Mouse (Mus musculus) lung, embryonic 14.5 days (tissue): ENCODE measurements around the gene Smurf2. TPM values are rescaled to one million over a fixed set of nuclear protein-coding genes. Genes with fewer than 3 reads are reported as not detected.

Source experiments
- ATAC-seq: fragments of 200-750 bp; cut with Nextera tagmentation; 2 replicates; pipeline ENCODE4 v1.8.0; 2017; ENCODE audit warnings: mild to moderate bottlenecking, moderate TSS enrichment, moderate library complexity; ENCODE audit not compliant: insufficient read depth
- DNase-seq: peaks from one replicate; pipeline ENCODE4 v3.0.0-alpha.2; 2015
- H3K27ac ChIP-seq: fragments of 300-500 bp; sonication (generic); 2 replicates; pipeline ENCODE4 v1.5.1; 2014; ENCODE audit warnings: low read depth, mild to moderate bottlenecking, moderate library complexity
- H3K27me3 ChIP-seq: fragments of 300-500 bp; sonication (generic); 2 replicates; pipeline ENCODE4 v1.6.1; 2014; ENCODE audit warnings: low read length, control low read depth; ENCODE audit not compliant: insufficient read depth
- H3K36me3 ChIP-seq: fragments of 300-500 bp; sonication (generic); 2 replicates; pipeline ENCODE4 v1.6.1; 2014; ENCODE audit warnings: control low read depth; ENCODE audit not compliant: insufficient read depth
- H3K4me1 ChIP-seq: fragments of 300-500 bp; sonication (generic); 2 replicates; pipeline ENCODE4 v1.6.1; 2014; ENCODE audit warnings: antibody characterized with exemption, control low read depth; ENCODE audit not compliant: insufficient read depth
- H3K4me2 ChIP-seq: fragments of 300-500 bp; sonication (generic); 2 replicates; pipeline ENCODE4 v1.6.1; 2014; ENCODE audit warnings: mild to moderate bottlenecking
- H3K4me3 ChIP-seq: fragments of 300-500 bp; sonication (generic); 2 replicates; pipeline ENCODE4 v1.5.1; 2014; ENCODE audit warnings: low read depth, low read length
- H3K9ac ChIP-seq: fragments of 300-500 bp; sonication (generic); 2 replicates; pipeline ENCODE4 v1.6.1; 2014
- H3K9me3 ChIP-seq: fragments of 300-500 bp; sonication (generic); 2 replicates; pipeline ENCODE4 v1.6.1; 2016; ENCODE audit warnings: low read depth, low read length, control low read depth
- CTCF ChIP-seq: IDR thresholded peaks from 2 replicates; pipeline ENCODE4 v1.5.1; 2016; ENCODE audit warnings: antibody characterized with exemption, low read depth
- WGBS: fragments of 180-500 bp; shearing (Covaris S2); extraction: QIAGEN DNeasy Blood & Tissue Kit; methylation state at CpG from one replicate; pipeline ENCODE4 v1.1.7; 2014; 5-methylcytosine and 5-hydroxymethylcytosine counted together
- polyA plus RNA-seq: library from polyadenylated mRNA; unstranded; fragments of >200 nt; fragmentation: Nextera tagmentation; extraction: Ambion mirVana; gene quantifications from 2 replicates; pipeline ENCODE4 v1.2.1, GENCODE M21; 2014

Gene Smurf2
- polyA plus RNA-seq, 1 experiment from 2014 or later = 21.5 TPM

- Histone ChIP-seq H3K4me2 (no peak overlapping the region), H3K9me3 (no peaks in the 10 kb centered on the region), H3K36me3 (peaks cover 69% of the 10 kb centered on the region), H3K4me3 (no peak overlapping the region), H3K27ac (no peak overlapping the region), H3K27me3 (no peaks in the 10 kb centered on the region), H3K4me1 (0 out of 2 replicates have a peak, but pooled peaks cover 2% of the 10 kb centered on the region), H3K9ac (no peak overlapping the region)
- ATAC-seq (no peak), DNase-seq (no peak)
- peak; percentile 25; the same call in 1 of the 2 replicates for TF ChIP-seq CTCF
- WGBS = 71% methylated on average over 4 of the region's 4 CpGs
These were observed 126.7 kb downstream of the Smurf2 start for GRCm38 (mm10) chr11:106793846-106794245.

GRCm38 (mm10) chr11:106789649-106790048 is 130.9 kb downstream of the Smurf2 start:
- H3K4me2 ChIP-seq = peak overlapping the region; percentile 82
- peak overlapping the region; percentile 100 for H3K27ac ChIP-seq
- peaks cover 61% of the 10 kb centered on the region for H3K36me3 ChIP-seq
- TF ChIP-seq CTCF = no peak
- DNase-seq (peak; percentile 67), ATAC-seq (no peak)
- under 1% methylated on average over 6 of the region's 6 CpGs for WGBS
- peak overlapping the region; percentile 76 for H3K4me3 ChIP-seq
- H3K9me3 ChIP-seq = no peaks in the 10 kb centered on the region
- peak overlapping the region; percentile 100 for H3K9ac ChIP-seq
- peaks cover 10% of the 10 kb centered on the region for H3K4me1 ChIP-seq
- H3K27me3 ChIP-seq = no peaks in the 10 kb centered on the region

- DNase-seq (peak; percentile 98), ATAC-seq (peak; percentile 92)
- peak within 1 kb of the TSS; percentile 76 for H3K4me3 ChIP-seq
- under 1% methylated on average over 58 of the region's 58 CpGs for WGBS
- H3K27me3 ChIP-seq = no peaks in the 10 kb centered on the region
- peaks cover 61% of the 10 kb centered on the region for H3K36me3 ChIP-seq
- H3K27ac ChIP-seq = peak within 1 kb of the TSS; percentile 100
- H3K9ac ChIP-seq = peak within 1 kb of the TSS; percentile 100
- no peaks in the 10 kb centered on the region for H3K9me3 ChIP-seq
- peak within 1 kb of the TSS; percentile 82 for H3K4me2 ChIP-seq
- peaks cover 10% of the 10 kb centered on the region for H3K4me1 ChIP-seq
- TF ChIP-seq CTCF = no peak; the same call in 1 of the 2 replicates
These were observed 131.6 kb downstream of the Smurf2 start, which contains the start of the genes Ddx5 and Cep95 for GRCm38 (mm10) chr11:106788775-106789459. Gene Ddx5, minus strand, starts transcription at chr11:106789185. Gene Cep95, plus strand, starts transcription at chr11:106789252.

GRCm38 (mm10) chr11:106788026-106788774 is 132.3 kb downstream of the Smurf2 start:
- DNase-seq (peak; percentile 99), ATAC-seq (peak; percentile 80)
- Histone ChIP-seq H3K9me3 (no peaks in the 10 kb centered on the region), H3K27me3 (no peaks in the 10 kb centered on the region), H3K4me2 (peak overlapping the region; percentile 82), H3K4me3 (peak overlapping the region; percentile 76), H3K9ac (peak overlapping the region; percentile 100), H3K27ac (peak overlapping the region; percentile 100), H3K4me1 (peaks cover 10% of the 10 kb centered on the region), H3K36me3 (peaks cover 61% of the 10 kb centered on the region)
- WGBS = under 1% methylated on average over 74 of the region's 79 CpGs
- TF ChIP-seq CTCF = no peak

GRCm38 (mm10) chr11:106787131-106788025 is 133.1 kb downstream of the Smurf2 start:
- Histone ChIP-seq H3K9ac (peak overlapping the region; percentile 100), H3K9me3 (no peaks in the 10 kb centered on the region), H3K27ac (peak overlapping the region; percentile 100), H3K4me2 (peak overlapping the region; percentile 67), H3K4me3 (peak overlapping the region; percentile 76), H3K27me3 (no peaks in the 10 kb centered on the region), H3K36me3 (peaks cover 61% of the 10 kb centered on the region), H3K4me1 (peaks cover 10% of the 10 kb centered on the region)
- ATAC-seq (peak; percentile 14; the same call in 1 of the 2 replicates), DNase-seq (peak; percentile 96)
- under 1% methylated on average over 65 of the region's 65 CpGs for WGBS
- no peak for TF ChIP-seq CTCF

GRCm38 (mm10) chr11:106785043-106785442 is 135.5 kb downstream of the Smurf2 start:
- peaks cover 8% of the 10 kb centered on the region for H3K4me1 ChIP-seq
- H3K36me3 ChIP-seq = peaks cover 72% of the 10 kb centered on the region
- H3K4me2 ChIP-seq = no peak overlapping the region; the same call in 1 of the 2 replicates
- H3K27me3 ChIP-seq = no peaks in the 10 kb centered on the region
- no peak overlapping the region for H3K27ac ChIP-seq
- H3K4me3 ChIP-seq = no peak overlapping the region
- TF ChIP-seq CTCF = no peak
- WGBS = 71% methylated on average over 1 of the region's 1 CpGs
- ATAC-seq (no peak), DNase-seq (no peak)
- no peaks in the 10 kb centered on the region for H3K9me3 ChIP-seq
- no peak overlapping the region for H3K9ac ChIP-seq
